Comparison of ENCODE assay signal across 18 mouse cellular contexts in the genomic region with DNA sequence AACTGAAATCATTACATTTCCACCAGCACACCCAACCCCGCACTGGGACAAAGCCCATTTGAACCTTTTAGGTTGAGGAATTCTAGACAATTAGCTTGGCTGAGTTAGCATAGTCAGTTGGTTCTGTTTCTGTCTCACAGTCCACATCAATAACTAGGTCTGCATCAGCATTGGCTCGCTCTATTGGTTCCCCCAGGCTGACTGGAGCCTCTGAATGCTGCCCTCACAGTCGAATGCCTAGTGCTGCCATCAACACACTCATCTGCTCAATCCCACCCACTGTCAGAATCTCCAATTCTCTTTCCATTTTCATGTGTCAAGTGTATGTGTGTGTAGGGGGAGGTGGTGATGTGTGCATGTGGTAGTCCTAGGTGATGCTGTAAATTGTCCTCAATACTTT. TPM values are rescaled to one million over a fixed set of nuclear protein-coding genes. Genes with fewer than 3 reads are reported as not detected.
DNase-seq lines count a peak whose midpoint lies in the region; ATAC-seq and TF ChIP-seq lines count a peak whose summit lies in the region.
"Had no signal": no experiment of that assay in that cellular context is flagged by ENCODE, and none has a peak within 500 bp of the region (broad histone marks: within the 10 kb centered on the region; RNA-seq: fewer than 3 reads in every experiment).

No protein-coding gene starts in this region.

- no peak for TF ChIP-seq POLR2A in heart, adult 2 months (IDR thresholded peaks at IDR 0.05; ENCODE audit: insufficient read depth, low read depth, low read length)

- H3K36me3 ChIP-seq in heart, adult 2 months (ENCODE audit: control insufficient read depth, insufficient read depth, low read length), result no peaks in the 10 kb centered on the region; the same call in 1 of the 2 replicates
- 0 out of 2 replicates have a peak, but pooled peaks cover 4% of the 10 kb centered on the region for H3K36me3 ChIP-seq in midbrain, embryonic 15.5 days (replicated peaks)
- H3K36me3 ChIP-seq: embryonic facial prominence, embryonic 12.5 days; forebrain, embryonic 15.5 days had no signal

- H3K4me1 ChIP-seq in heart, adult 2 months (ENCODE audit: control insufficient read depth, insufficient read depth, low read length), result no peaks in the 10 kb centered on the region
- no peaks in the 10 kb centered on the region for H3K4me1 ChIP-seq in midbrain, embryonic 15.5 days
- H3K4me1 ChIP-seq: embryonic facial prominence, embryonic 10.5 days; embryonic facial prominence, embryonic 12.5 days; forebrain, embryonic 13.5 days; forebrain, embryonic 15.5 days had no signal

- no peaks in the 10 kb centered on the region for H3K27me3 ChIP-seq in heart, adult 2 months (ENCODE audit: control insufficient read depth, insufficient read depth, low read length)
- no peaks in the 10 kb centered on the region for H3K27me3 ChIP-seq in midbrain, embryonic 15.5 days (replicated peaks)
- H3K27me3 ChIP-seq: embryonic facial prominence, embryonic 12.5 days; forebrain, embryonic 13.5 days; forebrain, embryonic 15.5 days had no signal

- 93% methylated on average over 3 of the region's 3 CpGs for WGBS in heart, adult 2 months
- WGBS in midbrain, embryonic 15.5 days, result 90% methylated on average over 3 of the region's 3 CpGs

- no peak for TF ChIP-seq CTCF in heart, adult 2 months (IDR thresholded peaks at IDR 0.05)
- TF ChIP-seq CTCF in layer of hippocampus, adult 2 months (conservative IDR thresholded peaks at IDR 0.05), result no peak

- TF ChIP-seq EP300 in heart, adult 2 months (IDR thresholded peaks at IDR 0.05; ENCODE audit: insufficient read depth, low read depth, low read length), result no peak

- no peak overlapping the region for H3K9ac ChIP-seq in heart, adult 2 months (ENCODE audit: low read depth, low read length)
- H3K9ac ChIP-seq in midbrain, embryonic 15.5 days, result no peak overlapping the region
- H3K9ac ChIP-seq: embryonic facial prominence, embryonic 12.5 days; forebrain, embryonic 13.5 days; forebrain, embryonic 15.5 days; forebrain, postnatal 0 days had no signal

- peak; percentile 58 for DNase-seq in heart, adult 11 months
- DNase-seq in heart, adult 2 months, result no peak
- no peak for DNase-seq in layer of hippocampus, adult 2 months (ENCODE audit: low spot score in 2 of 2)
- DNase-seq in layer of hippocampus, adult 9-10 months (ENCODE audit: low spot score), result no peak
- DNase-seq in brain, adult 2 months (ENCODE audit: low read depth, low spot score), result peak; percentile 40
- DNase-seq: adrenal gland, adult 2 months; adrenal gland, postnatal 10 days; adrenal gland, postnatal 25 days; cerebellum, adult 11-12 months; cerebellum, adult 2 months; cerebellum, adult 9-11 months; cerebellum, postnatal 25 days; forebrain, postnatal 0 days had no signal

- no peak overlapping the region for H3K4me3 ChIP-seq in heart, adult 2 months
- H3K4me3 ChIP-seq in layer of hippocampus, adult 2 months, result no peak overlapping the region
- no peak overlapping the region for H3K4me3 ChIP-seq in midbrain, embryonic 15.5 days
- H3K4me3 ChIP-seq: embryonic facial prominence, embryonic 10.5 days; embryonic facial prominence, embryonic 12.5 days; forebrain, embryonic 13.5 days; forebrain, embryonic 15.5 days had no signal

- no peaks in the 10 kb centered on the region for H3K9me3 ChIP-seq in midbrain, embryonic 15.5 days
- H3K9me3 ChIP-seq: embryonic facial prominence, embryonic 10.5 days; embryonic facial prominence, embryonic 12.5 days; forebrain, embryonic 13.5 days; forebrain, embryonic 15.5 days had no signal

- intact Hi-C loops in heart, adult 2 months (cut with DNase I), result no loop called here

- no peak overlapping the region for H3K27ac ChIP-seq in heart, adult 2 months
- H3K27ac ChIP-seq in layer of hippocampus, adult 2 months, result 0 out of 2 replicates have a peak overlapping the region, but pooled peaks have one; percentile 10
- H3K27ac ChIP-seq in midbrain, embryonic 15.5 days, result no peak overlapping the region
- H3K27ac ChIP-seq: embryonic facial prominence, embryonic 10.5 days; embryonic facial prominence, embryonic 12.5 days; forebrain, embryonic 13.5 days; forebrain, embryonic 15.5 days had no signal

- no peak overlapping the region for H3K4me2 ChIP-seq in midbrain, embryonic 15.5 days
- H3K4me2 ChIP-seq: embryonic facial prominence, embryonic 12.5 days; forebrain, embryonic 13.5 days; forebrain, embryonic 15.5 days had no signal

- no peaks in the 10 kb centered on the region for H3K79me2 ChIP-seq in heart, adult 2 months (replicated peaks; ENCODE audit: control insufficient read depth, insufficient read depth, low read length)

- no peak for ATAC-seq in midbrain, embryonic 15.5 days (replicated peaks)
- ATAC-seq: forebrain, embryonic 13.5 days; forebrain, embryonic 15.5 days; forebrain, postnatal 0 days had no signal

RNA-seq across cellular contexts. Expression of gene Ide, which starts 31.5 kb away (rescaled TPM):
- 10 to 100 TPM; 52.2 to 99.8 TPM for total RNA-seq in heart, adult 2 months (2021)
- 24.0 and 50.6 TPM in 2 replicates for polyA plus RNA-seq in heart, adult 2 months (2012; rRNA removed)
- total RNA-seq in layer of hippocampus, adult 2 months (2021), result 10 to 100 TPM; 34.9 to 56.2 TPM
- 37.8 and 39.0 TPM in 2 replicates for polyA plus RNA-seq in midbrain, embryonic 15.5 days (2015; fragmentation: Nextera tagmentation; extraction: Ambion mirVana)

Comparison
In these comparisons a context has a peak if more than half of its experiments do, and no peak if none do; other contexts are left out.
1. DNase-seq: peak in heart, adult 11 months (single experiment) and brain, adult 2 months (single experiment); none in heart, adult 2 months (0 of 2), layer of hippocampus, adult 2 months (0 of 2) and layer of hippocampus, adult 9-10 months (single experiment).